Mouse (Mus musculus): ENCODE results near the gene Daam2.

DNA sequence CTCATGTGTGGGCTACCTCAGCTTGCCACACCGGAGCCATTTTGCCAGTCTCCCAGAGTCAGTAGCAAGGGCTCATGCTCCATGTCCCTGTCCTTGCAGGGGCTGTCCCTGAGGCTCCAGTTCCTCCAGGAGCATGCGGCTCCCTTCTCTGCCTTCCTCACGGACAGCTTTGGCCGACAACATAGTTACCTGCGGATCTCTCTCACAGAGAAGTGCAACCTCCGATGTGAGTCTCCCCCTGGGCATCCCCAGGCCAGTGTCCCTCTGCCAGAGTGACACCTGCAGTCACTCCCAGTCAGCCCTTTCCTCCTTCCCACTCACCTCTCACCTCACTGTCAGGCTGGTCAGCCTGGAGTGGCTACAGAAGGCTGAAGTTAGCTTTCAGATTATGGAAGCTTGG is 131.1 kb downstream of the Daam2 start:
- TF ChIP-seq CTCF (IDR thresholded peaks at IDR 0.05; ENCODE audit: insufficient read depth, low read length) (no peak), POLR2A (IDR thresholded peaks at IDR 0.05; ENCODE audit: borderline replicate concordance, extremely low read depth, low read depth, low read length) (no peak)
